Mouse (Mus musculus) heart, embryonic 10.5 days (tissue): ENCODE measurements around the gene Mastl. TPM values are rescaled to one million over a fixed set of nuclear protein-coding genes. Genes with fewer than 3 reads are reported as not detected.
A peak's percentile ranks its signal among the peaks of the same experiment; 100 is the strongest.

Experiments
- DNase-seq: peaks from one replicate; pipeline ENCODE4 v3.0.0-alpha.2; 2017; ENCODE audit warnings: low spot score
- H3K27ac ChIP-seq: fragments of 300-500 bp; sonication (generic); 2 replicates; pipeline ENCODE4 v1.5.1; 2016; ENCODE audit warnings: mild to moderate bottlenecking
- H3K27me3 ChIP-seq: fragments of 300-500 bp; sonication (generic); 2 replicates; pipeline ENCODE4 v1.6.1; 2016; ENCODE audit warnings: mild to moderate bottlenecking; ENCODE audit not compliant: poor library complexity, insufficient read depth, severe bottlenecking
- H3K36me3 ChIP-seq: fragments of 300-500 bp; sonication (generic); 2 replicates; pipeline ENCODE4 v1.6.1; 2016; ENCODE audit warnings: mild to moderate bottlenecking, moderate library complexity
- H3K4me1 ChIP-seq: fragments of 300-500 bp; sonication (generic); 2 replicates; pipeline ENCODE4 v1.6.1; 2016; ENCODE audit warnings: mild to moderate bottlenecking
- H3K4me3 ChIP-seq: fragments of 300-500 bp; sonication (generic); 2 replicates; pipeline ENCODE4 v1.5.1; 2016; ENCODE audit warnings: mild to moderate bottlenecking, moderate library complexity
- H3K9me3 ChIP-seq: fragments of 300-500 bp; sonication (generic); 2 replicates; pipeline ENCODE4 v1.6.1; 2016; ENCODE audit warnings: mild to moderate bottlenecking, moderate library complexity
- WGBS: fragments of 180-500 bp; shearing (Covaris S2); methylation state at CpG from one replicate; pipeline ENCODE4 v1.1.7; 2016; 5-methylcytosine and 5-hydroxymethylcytosine counted together
- polyA plus RNA-seq: library from polyadenylated mRNA; unstranded; fragments of >200 nt; fragmentation: Nextera tagmentation; extraction: Ambion mirVana; gene quantifications from 2 replicates; pipeline ENCODE4 v1.2.1, GENCODE M21; 2016

The Mastl gene
- polyA plus RNA-seq, 1 experiment from 2014 or later, result 12.0 TPM

- no peak overlapping the region for H3K4me3 ChIP-seq
- H3K27ac ChIP-seq, result no peak overlapping the region
- WGBS, result 85% methylated on average over 5 of the region's 5 CpGs
- H3K9me3 ChIP-seq, result no peaks in the 10 kb centered on the region
- no peaks in the 10 kb centered on the region for H3K27me3 ChIP-seq
- peaks cover 57% of the 10 kb centered on the region for H3K36me3 ChIP-seq
- no peaks in the 10 kb centered on the region for H3K4me1 ChIP-seq
- DNase-seq, result no peak
Observed at GRCm38 (mm10) chr2:23077693-23078092, 78.1 kb downstream of the Mastl start.

GRCm38 (mm10) chr2:23076783-23077182, 79.0 kb downstream of the Mastl start:
- Histone ChIP-seq H3K36me3 (peaks cover 53% of the 10 kb centered on the region), H3K4me1 (no peaks in the 10 kb centered on the region), H3K27ac (no peak overlapping the region), H3K27me3 (no peaks in the 10 kb centered on the region), H3K9me3 (no peaks in the 10 kb centered on the region), H3K4me3 (no peak overlapping the region)
- DNase-seq, result no peak

GRCm38 (mm10) chr2:23075846-23076245, 80.0 kb downstream of the Mastl start:
- Histone ChIP-seq H3K27ac (no peak overlapping the region), H3K4me3 (no peak overlapping the region), H3K36me3 (peaks cover 46% of the 10 kb centered on the region), H3K4me1 (no peaks in the 10 kb centered on the region), H3K9me3 (no peaks in the 10 kb centered on the region), H3K27me3 (no peaks in the 10 kb centered on the region)
- DNase-seq, result no peak

- no peak overlapping the region for H3K27ac ChIP-seq
- peaks cover 10% of the 10 kb centered on the region for H3K36me3 ChIP-seq
- H3K4me3 ChIP-seq, result no peak overlapping the region
- 97% methylated on average over 1 of the region's 1 CpGs for WGBS
- DNase-seq, result no peak
- no peaks in the 10 kb centered on the region for H3K9me3 ChIP-seq
- H3K27me3 ChIP-seq, result no peaks in the 10 kb centered on the region
- H3K4me1 ChIP-seq, result no peaks in the 10 kb centered on the region
Observed at GRCm38 (mm10) chr2:23071406-23071805, 84.4 kb downstream of the Mastl start.

- no peak overlapping the region for H3K27ac ChIP-seq
- no peak for DNase-seq
- 93% methylated on average over 2 of the region's 2 CpGs for WGBS
- H3K9me3 ChIP-seq, result no peaks in the 10 kb centered on the region
- 0 out of 2 replicates have a peak, but pooled peaks cover 4% of the 10 kb centered on the region for H3K36me3 ChIP-seq
- no peak overlapping the region for H3K4me3 ChIP-seq
- H3K4me1 ChIP-seq, result no peaks in the 10 kb centered on the region
- no peaks in the 10 kb centered on the region for H3K27me3 ChIP-seq
Observed at GRCm38 (mm10) chr2:23070491-23070890, 85.3 kb downstream of the Mastl start.

- Histone ChIP-seq H3K4me1 (no peaks in the 10 kb centered on the region), H3K27me3 (no peaks in the 10 kb centered on the region), H3K9me3 (no peaks in the 10 kb centered on the region), H3K27ac (peak overlapping the region; percentile 91), H3K4me3 (peak overlapping the region; percentile 69), H3K36me3 (0 out of 2 replicates have a peak, but pooled peaks cover 2% of the 10 kb centered on the region)
- peak; percentile 97 for DNase-seq
- under 1% methylated on average over 50 of the region's 50 CpGs for WGBS
Observed at GRCm38 (mm10) chr2:23068894-23069744, 86.7 kb downstream of the Mastl start.

- under 1% methylated on average over 21 of the region's 21 CpGs for whole genome bisulfite sequencing
- Histone ChIP-seq H3K9me3 (no peaks in the 10 kb centered on the region), H3K4me1 (no peaks in the 10 kb centered on the region)
Observed at GRCm38 (mm10) chr2:23068370-23068737, 87.5 kb downstream of the Mastl start.

GRCm38 (mm10) chr2:23067552-23068369, 88.1 kb downstream of the Mastl start, which contains the start of gene Acbd5:
Gene Acbd5 (plus strand): TSS chr2:23068167.
- 3% methylated on average over 34 of the region's 34 CpGs for WGBS
- H3K9me3 ChIP-seq, result no peaks in the 10 kb centered on the region
- peak; percentile 99 for DNase-seq
- H3K27me3 ChIP-seq, result no peaks in the 10 kb centered on the region
- 0 out of 2 replicates have a peak, but pooled peaks cover 2% of the 10 kb centered on the region for H3K36me3 ChIP-seq
- peak within 1 kb of the TSS; percentile 69 for H3K4me3 ChIP-seq
- no peaks in the 10 kb centered on the region for H3K4me1 ChIP-seq
- peak within 1 kb of the TSS; percentile 91 for H3K27ac ChIP-seq

More at GRCm38 (mm10) chr2:23068370-23068737, 87.5 kb downstream of the Mastl start:
- DNase-seq, result no peak
- Histone ChIP-seq H3K4me3 (peak overlapping the region; percentile 69), H3K27ac (peak overlapping the region; percentile 91), H3K27me3 (no peaks in the 10 kb centered on the region), H3K36me3 (0 out of 2 replicates have a peak, but pooled peaks cover 2% of the 10 kb centered on the region)

Other genes starting within 250 kb of the Mastl start
- 33.3 and 34.7 TPM in 2 replicates for gene Abi1, start 115.8 kb downstream of the Mastl start, polyA plus RNA-seq
- 26.2 and 29.6 TPM in 2 replicates for gene Acbd5, start 87.9 kb downstream of the Mastl start, polyA plus RNA-seq
- gene Yme1l1, start 345 bp upstream of the Mastl start, polyA plus RNA-seq, result 56.5 and 64.0 TPM in 2 replicates
- gene 4931423N10Rik, start 51.5 kb upstream of the Mastl start, polyA plus RNA-seq, result not detected in 2 replicates
- 0.16 TPM in 1 of 2 replicates, not detected in the other for gene Nxph2, start 165.2 kb upstream of the Mastl start, polyA plus RNA-seq